Mouse (Mus musculus): ENCODE results near the gene Gpbp1.

- TF ChIP-seq CTCF (IDR thresholded peaks at IDR 0.05; ENCODE audit: insufficient read depth, low read depth, low read length) (no peak), POLR2A (IDR thresholded peaks at IDR 0.05; ENCODE audit: insufficient read depth, low read depth, low read length) (0 out of 2 replicates have a peak, but pooled peaks have one; percentile 22)
Measured at GRCm38 (mm10) chr13:111489502-111489801, 459 bp downstream of the Gpbp1 start.

Measured in olfactory bulb, adult 2 months (tissue).